Mouse (Mus musculus) ES-E14 (cell line): ENCODE measurements around the gene Kctd14. TPM values are rescaled to one million over a fixed set of nuclear protein-coding genes. Genes with fewer than 3 reads are reported as not detected.
"Not testable (repeated sequence)": the region's sequence is repeated elsewhere in the genome, so short reads cannot be mapped to it uniquely, and the experiment has no call there.

ENCODE experiments used
- DNase-seq: peaks from one replicate; pipeline ENCODE4 v3.0.0-alpha.2; 2013; ENCODE audit warnings: low read depth, low spot score
- H3K27ac ChIP-seq: 2 replicates; pipeline ENCODE4 v1.5.1; 2012; ENCODE audit warnings: low read depth, mild to moderate bottlenecking, low read length, moderate library complexity, mixed read lengths; ENCODE audit not compliant: poor library complexity, insufficient read depth, severe bottlenecking
- H3K36me3 ChIP-seq: 2 replicates; pipeline ENCODE4 v1.6.1; 2012; ENCODE audit warnings: mild to moderate bottlenecking, low read length, moderate library complexity, mixed read lengths; ENCODE audit not compliant: control insufficient read depth, poor library complexity, insufficient read depth, severe bottlenecking
- H3K4me1 ChIP-seq, 2 experiments: fragments of 150-350 bp in 1 of 2; sonication (generic) in 1 of 2; 2 replicates each; pipeline ENCODE4 v1.6.1; 2012; ENCODE audit warnings: low read length in 2 of 2, mild to moderate bottlenecking in 1 of 2, mixed read lengths in 1 of 2; ENCODE audit not compliant: control insufficient read depth in 2 of 2, insufficient read depth in 2 of 2, poor library complexity in 1 of 2
- H3K4me3 ChIP-seq, 2 experiments: fragments of 150-350 bp in 1 of 2; sonication (generic) in 1 of 2; 2 replicates each; pipeline ENCODE4 v1.5.1; 2012; ENCODE audit warnings: low read length in 2 of 2, low read depth in 1 of 2, mild to moderate bottlenecking in 1 of 2, mixed read lengths in 1 of 2; ENCODE audit not compliant: insufficient read depth in 1 of 2, poor library complexity in 1 of 2, severe bottlenecking in 1 of 2
- H3K9ac ChIP-seq: 2 replicates; pipeline ENCODE4 v1.6.1; 2012; ENCODE audit warnings: low read depth, mild to moderate bottlenecking, low read length, mixed read lengths; ENCODE audit not compliant: poor library complexity, insufficient read depth, severe bottlenecking
- H3K9me3 ChIP-seq: fragments of 150-350 bp; sonication (generic); 2 replicates; pipeline ENCODE4 v1.6.1; 2012; ENCODE audit warnings: low read depth, mild to moderate bottlenecking, low read length; ENCODE audit not compliant: control insufficient read depth, insufficient read depth
- CHD2 ChIP-seq: IDR thresholded peaks from 2 replicates; pipeline ENCODE4 v1.6.1; 2014; ENCODE audit warnings: mild to moderate bottlenecking, low read depth, low read length, inconsistent platforms
- HCFC1 ChIP-seq: IDR thresholded peaks from 2 replicates; pipeline ENCODE4 v1.6.1; 2012; ENCODE audit warnings: low read length, inconsistent platforms, borderline replicate concordance; ENCODE audit not compliant: insufficient read depth
- MAFK ChIP-seq: IDR thresholded peaks from 2 replicates; pipeline ENCODE4 v1.6.1; 2014; ENCODE audit warnings: mild to moderate bottlenecking, low read depth, low read length, inconsistent platforms; ENCODE audit not compliant: insufficient read depth
- ZC3H11A ChIP-seq: IDR thresholded peaks from 2 replicates; pipeline ENCODE4 v1.6.1; 2012; ENCODE audit warnings: low read depth, mild to moderate bottlenecking, inconsistent platforms, low read length, borderline replicate concordance
- ZNF384 ChIP-seq: IDR thresholded peaks from 2 replicates; pipeline ENCODE4 v1.6.1; 2012; ENCODE audit warnings: low read depth, low read length, inconsistent platforms
- in situ Hi-C, 2 experiments: fragments of 600-800 bp; cut with MboI; formaldehyde crosslinking; loops; one replicate each; pipeline ENCODE4 v1.15.1; 2025; ENCODE audit warnings: low sequenced_read_pairs in 2 of 2, inconsistent platforms in 1 of 2; ENCODE audit not compliant: unreplicated experiment in 2 of 2
- total RNA-seq: library from RNA; depleted of rRNA; stranded (reverse); fragments of 300-350 nt; gene quantifications from 2 replicates; pipeline ENCODE4 v1.2.3, GENCODE M21; 2012; rRNA removed

The Kctd14 gene
- total RNA-seq, result 0.09 TPM in 1 of 2 replicates, not detected in the other

DNA sequence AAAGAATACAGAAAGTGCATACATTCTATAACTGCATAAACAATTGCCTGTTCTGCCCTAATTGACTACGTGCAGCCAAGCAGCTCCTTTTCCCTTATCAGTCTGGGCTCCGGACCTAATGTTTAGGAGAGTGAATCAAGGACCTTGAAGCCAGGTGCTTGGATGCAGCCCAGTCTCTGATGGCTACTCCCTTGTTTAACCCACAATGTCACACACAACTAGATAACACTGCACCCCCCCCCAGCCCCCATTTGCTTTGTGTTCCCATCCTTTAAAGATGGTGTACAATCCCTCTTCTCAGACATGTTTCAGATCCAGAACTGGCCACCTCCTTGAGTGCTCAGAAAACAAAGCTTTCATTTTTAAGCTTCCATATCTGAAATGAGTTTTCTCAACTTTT, at the start of gene Kctd14:
TSS of gene Kctd14 (plus strand) at position 301 of the 400 bp plus-strand sequence.
- H3K4me3 ChIP-seq, in situ Hi-C loops, H3K4me1 ChIP-seq, H3K36me3 ChIP-seq, H3K9me3 ChIP-seq, H3K9ac ChIP-seq, H3K27ac ChIP-seq, DNase-seq: not testable (repeated sequence)

DNA sequence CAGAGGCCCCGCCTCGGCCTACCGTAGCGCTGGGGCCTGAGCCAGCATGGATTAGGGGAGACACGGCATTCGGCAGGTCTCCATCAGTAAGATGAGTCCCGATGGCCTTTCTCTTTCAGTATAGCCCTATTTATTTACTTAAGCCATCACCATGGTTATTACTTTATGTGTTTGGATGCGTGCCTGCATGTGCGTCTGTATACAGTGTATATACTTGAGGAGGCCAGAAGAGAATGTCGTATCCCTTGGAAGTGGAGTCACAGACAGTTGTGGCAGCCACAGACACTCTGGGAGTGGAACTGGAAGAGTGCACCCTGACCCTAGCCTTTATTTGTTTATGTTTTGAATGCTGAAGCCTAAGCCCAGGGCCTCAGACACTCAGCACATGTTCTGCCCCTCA, 44.0 kb upstream of the Kctd14 start:
- Histone ChIP-seq H3K36me3 (peaks cover 9% of the 10 kb centered on the region; the same call in 1 of the 2 replicates), H3K4me1 (peaks cover 2 to 3% of the 10 kb centered on the region in 2 experiments; a peak in 1 of 4 replicates), H3K4me3 (no peak overlapping the region), H3K9ac (no peak overlapping the region), H3K9me3 (no peaks in the 10 kb centered on the region), H3K27ac (no peak overlapping the region)
- DNase-seq, result no peak
- TF ChIP-seq ZC3H11A, result no peak
- no peak for TF ChIP-seq CHD2
- TF ChIP-seq HCFC1, result no peak
- TF ChIP-seq ZNF384, result no peak
- no peak for TF ChIP-seq MAFK
- in situ Hi-C loops, result no loop called here

DNA sequence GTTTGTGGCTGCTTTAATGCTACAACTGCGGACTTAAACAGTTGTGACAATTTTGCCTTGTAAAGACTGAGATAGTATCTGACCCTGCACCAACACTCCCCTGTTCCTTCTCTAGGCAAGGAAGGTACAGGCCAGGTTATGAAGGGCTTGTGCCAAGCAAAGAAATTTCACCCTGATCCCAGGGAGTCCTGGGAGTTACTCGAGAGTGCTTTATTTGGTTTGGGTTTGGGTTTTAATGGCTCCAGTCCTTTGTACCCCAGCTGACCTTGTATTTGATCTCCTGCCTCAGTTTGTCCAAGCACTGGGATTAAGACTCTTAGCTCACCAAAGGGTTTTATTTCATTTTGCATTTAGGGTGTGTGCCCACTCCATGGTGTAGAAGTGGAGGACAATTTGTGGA, 40.0 kb upstream of the Kctd14 start:
- DNase-seq, result no peak
- in situ Hi-C loops, result no loop called here
- H3K36me3 ChIP-seq, result peaks cover 9% of the 10 kb centered on the region; the same call in 1 of the 2 replicates
- H3K4me1 ChIP-seq, result peaks cover 4 to 10% of the 10 kb centered on the region in 2 experiments; a peak in 1 of 4 replicates
- no peak overlapping the region for H3K27ac ChIP-seq
- no peak overlapping the region for H3K9ac ChIP-seq
- H3K4me3 ChIP-seq, result no peak overlapping the region
- TF ChIP-seq HCFC1, result no peak
- TF ChIP-seq ZC3H11A, result no peak
- no peak for TF ChIP-seq CHD2
- no peak for TF ChIP-seq MAFK
- TF ChIP-seq ZNF384, result no peak
- no peaks in the 10 kb centered on the region for H3K9me3 ChIP-seq

DNA sequence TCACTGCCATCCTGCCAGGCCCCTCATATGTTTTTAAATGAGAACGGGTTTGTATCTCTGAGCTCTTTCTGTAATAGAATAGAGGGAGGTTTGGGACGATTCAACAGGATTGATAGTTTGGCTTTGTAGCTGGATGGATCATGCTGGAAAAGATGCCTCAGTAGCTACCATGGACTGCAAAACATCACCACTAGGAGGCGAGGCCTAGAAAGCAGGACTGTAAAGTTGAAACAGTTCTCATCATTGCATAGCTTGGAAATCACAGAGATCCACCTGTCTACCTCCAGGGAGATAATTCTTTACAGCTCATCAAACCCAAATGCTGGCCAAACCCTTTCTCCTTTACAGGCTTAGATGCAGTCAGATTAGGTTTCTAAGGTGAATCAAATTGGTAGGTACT, 39.5 kb upstream of the Kctd14 start:
- in situ Hi-C loops, result no loop called here
- peaks cover 9% of the 10 kb centered on the region; the same call in 1 of the 2 replicates for H3K36me3 ChIP-seq

DNA sequence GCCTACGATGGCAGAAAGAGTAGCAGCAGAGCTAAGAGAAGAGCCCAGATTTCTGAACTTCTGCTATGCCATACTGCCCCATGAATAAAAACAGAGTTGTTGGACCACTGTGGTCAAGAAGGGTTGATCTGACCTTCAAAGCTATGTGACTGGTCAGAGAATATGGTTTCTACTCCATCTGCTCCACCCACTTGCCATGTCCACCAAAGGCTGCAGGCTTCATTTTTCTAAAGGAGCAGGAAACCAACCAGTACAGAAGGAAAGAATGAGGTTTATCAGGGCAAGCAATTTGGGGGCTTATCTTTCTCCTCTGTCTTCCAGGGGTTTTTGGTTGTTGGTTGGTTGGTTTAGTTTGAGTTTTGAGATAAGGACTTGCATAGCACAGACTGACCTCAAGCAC, 37.1 kb upstream of the Kctd14 start:
- Histone ChIP-seq H3K9me3 (no peaks in the 10 kb centered on the region), H3K4me3 (no peak overlapping the region), H3K27ac (no peak overlapping the region), H3K9ac (no peak overlapping the region), H3K36me3 (peaks cover 3% of the 10 kb centered on the region; the same call in 1 of the 2 replicates), H3K4me1 (peaks cover 2 to 11% of the 10 kb centered on the region in 2 experiments; a peak in 1 of 4 replicates)
- no peak for DNase-seq
- in situ Hi-C loops, result no loop called here
- TF ChIP-seq ZNF384 (no peak), MAFK (no peak), ZC3H11A (no peak), CHD2 (no peak), HCFC1 (no peak)

More for the DNA sequence above, 39.5 kb upstream of the Kctd14 start:
- Histone ChIP-seq H3K9me3 (no peaks in the 10 kb centered on the region), H3K27ac (no peak overlapping the region), H3K4me1 (peaks cover 4 to 10% of the 10 kb centered on the region in 2 experiments; a peak in 1 of 4 replicates), H3K4me3 (no peak overlapping the region), H3K9ac (no peak overlapping the region)
- TF ChIP-seq MAFK (no peak), ZNF384 (no peak), CHD2 (no peak)
- DNase-seq, result no peak
